Mouse (Mus musculus) stomach, embryonic 14.5 days (tissue): ENCODE measurements around the gene Tmtc2. TPM values are rescaled to one million over a fixed set of nuclear protein-coding genes. Genes with fewer than 3 reads are reported as not detected.

Source experiments
- ATAC-seq: fragments of 200-750 bp; cut with Nextera tagmentation; 2 replicates; pipeline ENCODE4 v1.8.0; 2017; ENCODE audit warnings: low read depth, moderate TSS enrichment; ENCODE audit not compliant: insufficient number of reproducible peaks, insufficient read depth, low FRiP score
- H3K27ac ChIP-seq: fragments of 300-500 bp; sonication (generic); 2 replicates; pipeline ENCODE4 v1.5.1; 2014; ENCODE audit warnings: mild to moderate bottlenecking, low read length, moderate library complexity, mixed read lengths
- H3K27me3 ChIP-seq: fragments of 300-500 bp; sonication (generic); 2 replicates; pipeline ENCODE4 v1.6.1; 2014; ENCODE audit warnings: low read length, control low read depth, mixed read lengths; ENCODE audit not compliant: control insufficient read depth, insufficient read depth
- H3K36me3 ChIP-seq: fragments of 300-500 bp; sonication (generic); 2 replicates; pipeline ENCODE4 v1.6.1; 2014; ENCODE audit warnings: mild to moderate bottlenecking, control low read depth, low read length, moderate library complexity, mixed read lengths; ENCODE audit not compliant: control insufficient read depth, insufficient read depth
- H3K4me1 ChIP-seq: fragments of 300-500 bp; sonication (generic); 2 replicates; pipeline ENCODE4 v1.6.1; 2014; ENCODE audit warnings: low read length, control low read depth, mixed read lengths; ENCODE audit not compliant: control insufficient read depth, insufficient read depth
- H3K4me2 ChIP-seq: fragments of 300-500 bp; sonication (generic); replicated peaks from 2 replicates; pipeline ENCODE4 v1.6.1; 2014; ENCODE audit warnings: low read depth, low read length, control low read depth
- H3K4me3 ChIP-seq: fragments of 300-500 bp; sonication (generic); 2 replicates; pipeline ENCODE4 v1.5.1; 2014; ENCODE audit warnings: low read depth, low read length, control low read depth
- H3K9ac ChIP-seq: fragments of 300-500 bp; sonication (generic); replicated peaks from 2 replicates; pipeline ENCODE4 v1.6.1; 2014; ENCODE audit warnings: low read depth, mild to moderate bottlenecking, control low read depth, low read length, moderate library complexity, mixed read lengths
- H3K9me3 ChIP-seq: fragments of 300-500 bp; sonication (generic); 2 replicates; pipeline ENCODE4 v1.6.1; 2016; ENCODE audit warnings: low read depth, low read length, control low read depth; ENCODE audit not compliant: control insufficient read depth
- WGBS: fragments of 180-500 bp; shearing (Covaris S2); extraction: QIAGEN DNeasy Blood & Tissue Kit; methylation state at CpG from one replicate; pipeline ENCODE4 v1.1.7; 2014; 5-methylcytosine and 5-hydroxymethylcytosine counted together
- polyA plus RNA-seq: library from polyadenylated mRNA; unstranded; fragments of >200 nt; fragmentation: Nextera tagmentation; extraction: Ambion mirVana; gene quantifications from 2 replicates; pipeline ENCODE4 v1.2.1, GENCODE M21; 2014

The Tmtc2 gene
- polyA plus RNA-seq, 1 experiment from 2014 or later, result 16.4 TPM

DNA sequence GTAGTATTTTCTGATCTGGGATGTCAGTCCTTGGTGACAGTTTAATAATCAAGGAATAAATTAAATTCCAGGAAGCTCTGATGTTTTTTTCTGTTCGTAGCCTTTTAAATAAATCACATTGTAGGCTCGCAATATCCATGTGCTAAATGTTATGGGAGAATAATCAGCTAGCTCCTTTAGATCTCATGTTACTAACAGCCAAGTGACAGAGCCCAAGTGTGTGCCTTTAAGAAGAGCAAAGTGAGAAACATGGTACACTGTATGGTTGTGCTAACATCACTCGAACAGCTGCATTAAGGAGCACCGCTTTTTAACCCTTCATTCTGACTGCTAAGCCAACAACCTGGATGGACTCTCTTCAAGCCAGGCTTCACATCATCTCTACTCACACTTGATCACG, 146.2 kb downstream of the Tmtc2 start:
- no peak for ATAC-seq
- no peaks in the 10 kb centered on the region for H3K9me3 ChIP-seq
- no peak overlapping the region for H3K4me2 ChIP-seq
- no peaks in the 10 kb centered on the region for H3K36me3 ChIP-seq
- no peak overlapping the region for H3K4me3 ChIP-seq
- no peak overlapping the region for H3K27ac ChIP-seq
- WGBS, result 63% methylated on average over 5 of the region's 5 CpGs
- H3K4me1 ChIP-seq, result no peaks in the 10 kb centered on the region
- no peak overlapping the region for H3K9ac ChIP-seq
- H3K27me3 ChIP-seq, result no peaks in the 10 kb centered on the region

DNA sequence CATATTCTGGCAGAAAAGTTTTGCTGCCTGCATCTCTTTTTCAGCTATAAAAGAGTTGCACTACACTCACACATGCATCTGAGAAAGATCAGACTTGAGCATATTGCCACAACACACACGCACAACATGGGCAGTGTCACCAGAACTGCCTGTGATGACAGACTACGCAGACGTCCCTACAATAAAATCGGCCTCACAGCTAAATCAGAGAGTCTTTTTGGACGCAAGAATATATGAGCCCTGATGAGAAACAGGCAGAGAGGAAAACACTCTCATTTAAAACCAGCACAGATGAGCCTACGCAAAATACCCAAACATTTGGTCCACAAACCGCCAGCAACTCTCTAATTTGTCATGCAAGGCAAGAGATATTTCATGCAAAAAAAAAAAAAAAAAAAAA, 146.6 kb downstream of the Tmtc2 start:
- WGBS, result 71% methylated on average over 7 of the region's 7 CpGs
- Histone ChIP-seq H3K27ac (no peak overlapping the region), H3K4me2 (no peak overlapping the region), H3K9me3 (no peaks in the 10 kb centered on the region), H3K9ac (no peak overlapping the region), H3K4me3 (no peak overlapping the region), H3K4me1 (no peaks in the 10 kb centered on the region), H3K36me3 (no peaks in the 10 kb centered on the region), H3K27me3 (no peaks in the 10 kb centered on the region)
- no peak for ATAC-seq

DNA sequence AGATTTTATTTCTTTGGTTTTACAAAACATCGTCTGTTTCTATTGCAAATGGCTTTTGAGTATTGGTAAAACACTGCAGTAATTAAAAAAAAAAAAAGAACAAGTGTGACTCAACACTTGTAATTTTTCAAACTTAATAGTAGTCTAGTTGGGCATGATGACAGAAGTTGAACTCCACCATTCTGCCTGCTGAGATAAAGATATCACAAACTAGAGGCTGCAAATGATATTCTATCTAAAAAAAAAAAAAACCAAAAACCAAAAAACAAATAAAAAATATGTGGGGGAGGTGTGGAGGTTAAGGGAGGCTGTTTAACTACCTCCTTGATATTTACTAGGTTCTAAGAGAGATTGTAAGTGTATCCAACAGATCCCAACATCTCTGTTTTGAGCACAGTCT, 149.2 kb downstream of the Tmtc2 start:
- H3K4me3 ChIP-seq, result no peak overlapping the region
- H3K27me3 ChIP-seq, result no peaks in the 10 kb centered on the region
- WGBS, result 80% methylated on average over 1 of the region's 1 CpGs
- H3K4me1 ChIP-seq, result no peaks in the 10 kb centered on the region
- no peak overlapping the region for H3K9ac ChIP-seq
- H3K27ac ChIP-seq, result no peak overlapping the region
- H3K9me3 ChIP-seq, result no peaks in the 10 kb centered on the region
- no peaks in the 10 kb centered on the region for H3K36me3 ChIP-seq
- ATAC-seq, result no peak
- no peak overlapping the region for H3K4me2 ChIP-seq

DNA sequence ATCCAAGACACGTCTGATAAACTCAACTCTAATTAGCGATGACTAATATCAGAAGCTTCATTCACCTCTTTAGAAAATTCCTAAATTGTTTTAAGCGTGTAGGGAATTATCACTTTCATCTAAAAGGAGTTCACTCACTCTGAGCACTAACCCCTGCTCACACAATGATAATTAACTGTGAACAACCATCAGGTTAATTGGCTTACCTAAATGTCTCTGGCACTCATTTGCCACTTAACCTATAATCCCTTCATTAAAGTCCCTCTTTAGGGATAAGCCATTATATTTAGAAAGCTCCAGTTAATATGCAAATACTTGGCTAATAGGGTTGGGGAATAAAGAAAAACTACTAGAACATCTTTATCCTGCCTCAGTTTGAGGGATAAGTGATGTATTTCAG, 151.1 kb downstream of the Tmtc2 start:
- Histone ChIP-seq H3K4me1 (no peaks in the 10 kb centered on the region), H3K4me2 (no peak overlapping the region), H3K27me3 (no peaks in the 10 kb centered on the region), H3K9ac (no peak overlapping the region), H3K36me3 (no peaks in the 10 kb centered on the region), H3K9me3 (no peaks in the 10 kb centered on the region), H3K4me3 (no peak overlapping the region), H3K27ac (no peak overlapping the region)
- ATAC-seq, result no peak
- 80% methylated on average over 3 of the region's 3 CpGs for WGBS

DNA sequence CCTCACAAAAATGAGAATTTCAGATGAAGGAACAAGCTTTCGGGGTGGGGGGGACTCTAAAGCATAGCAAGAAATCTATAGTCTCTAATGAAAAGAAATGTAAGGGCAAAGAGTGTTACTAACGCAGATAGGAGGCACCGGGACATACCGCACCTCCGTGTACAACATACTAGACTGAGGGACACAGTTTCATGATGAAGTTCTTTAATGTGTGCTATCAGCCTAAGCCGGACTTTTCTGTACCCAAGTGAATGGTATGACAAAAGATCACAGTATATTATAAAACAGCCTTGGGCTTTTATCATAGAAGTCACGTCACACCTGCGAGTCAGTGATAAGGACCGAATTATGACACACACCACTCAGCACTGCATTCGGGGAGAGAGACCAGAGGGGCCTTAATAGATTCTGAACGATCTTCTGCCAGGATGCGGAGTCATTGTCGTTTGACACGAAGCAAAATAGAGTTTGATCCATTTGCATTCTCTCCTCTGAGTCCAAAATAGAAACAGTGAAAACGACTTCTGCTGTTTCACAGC, 156.3 kb downstream of the Tmtc2 start:
- no peak overlapping the region for H3K9ac ChIP-seq
- no peak overlapping the region for H3K27ac ChIP-seq
- no peaks in the 10 kb centered on the region for H3K4me1 ChIP-seq
- H3K4me3 ChIP-seq, result no peak overlapping the region
- H3K36me3 ChIP-seq, result peaks cover 9% of the 10 kb centered on the region; the same call in 1 of the 2 replicates
- H3K9me3 ChIP-seq, result no peaks in the 10 kb centered on the region
- H3K4me2 ChIP-seq, result no peak overlapping the region
- 84% methylated on average over 15 of the region's 15 CpGs for WGBS
- ATAC-seq, result peak; percentile 72; the same call in 1 of the 2 replicates
- H3K27me3 ChIP-seq, result no peaks in the 10 kb centered on the region

DNA sequence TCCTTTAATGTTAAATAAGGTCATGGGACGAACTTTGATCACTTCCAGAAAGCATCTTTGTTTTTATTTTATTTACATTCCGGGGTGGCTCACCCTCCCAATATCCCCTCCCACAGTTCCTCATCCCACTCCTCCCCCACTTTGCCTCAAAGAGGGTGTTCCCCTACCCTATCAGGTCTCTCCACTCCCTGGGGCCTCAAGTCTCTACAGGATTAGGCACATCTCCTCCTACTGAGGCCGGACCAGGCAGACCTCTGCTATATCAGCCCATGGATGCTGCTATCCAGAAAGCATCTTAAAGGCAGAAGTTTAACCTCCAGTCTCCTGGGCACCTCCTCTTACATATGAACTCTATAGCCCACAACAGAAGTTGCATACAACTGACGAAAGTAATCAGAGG, 157.7 kb downstream of the Tmtc2 start:
- Histone ChIP-seq H3K36me3 (peaks cover 10% of the 10 kb centered on the region), H3K4me3 (no peak overlapping the region), H3K9me3 (no peaks in the 10 kb centered on the region), H3K4me2 (no peak overlapping the region), H3K27ac (no peak overlapping the region), H3K4me1 (no peaks in the 10 kb centered on the region), H3K27me3 (no peaks in the 10 kb centered on the region), H3K9ac (no peak overlapping the region)
- ATAC-seq, result peak; percentile 73; the same call in 1 of the 2 replicates
- 84% methylated on average over 4 of the region's 4 CpGs for WGBS

DNA sequence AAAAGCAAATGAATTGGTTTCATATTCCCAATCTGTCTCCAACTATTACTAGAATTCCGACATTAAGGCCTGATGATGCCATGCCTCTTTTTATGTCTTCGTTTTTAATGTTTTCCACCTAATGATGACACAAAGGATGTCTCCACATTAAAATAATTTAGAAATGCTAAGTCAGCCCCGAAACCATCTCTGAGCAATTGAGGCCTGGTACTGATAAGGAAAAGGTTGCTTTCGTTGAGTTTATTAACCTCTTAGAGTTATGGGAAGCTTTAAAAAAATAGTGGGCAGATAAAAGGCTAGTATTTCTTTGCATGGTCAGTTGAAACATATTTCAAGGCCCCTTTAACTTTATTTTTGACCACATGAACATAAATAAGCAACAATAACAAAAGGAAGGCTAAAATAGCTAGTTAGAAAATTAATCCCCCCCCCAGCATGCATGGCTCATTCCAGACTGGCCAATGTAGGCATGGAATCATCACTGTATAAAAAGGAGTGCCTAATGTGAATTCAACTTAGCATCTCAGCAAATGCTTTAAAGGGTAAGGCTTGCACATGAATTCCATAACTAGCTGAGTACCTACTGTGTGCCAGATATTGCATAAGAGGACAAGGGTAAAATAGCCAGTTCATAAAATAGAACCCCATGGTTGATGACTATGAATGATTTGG, 168.3 kb downstream of the Tmtc2 start:
- no peaks in the 10 kb centered on the region for H3K36me3 ChIP-seq
- no peaks in the 10 kb centered on the region for H3K4me1 ChIP-seq
- H3K27ac ChIP-seq, result no peak overlapping the region
- no peak overlapping the region for H3K4me2 ChIP-seq
- H3K9me3 ChIP-seq, result no peaks in the 10 kb centered on the region
- no peak overlapping the region for H3K4me3 ChIP-seq
- H3K9ac ChIP-seq, result no peak overlapping the region
- ATAC-seq, result no peak
- no peaks in the 10 kb centered on the region for H3K27me3 ChIP-seq
- 89% methylated on average over 4 of the region's 4 CpGs for WGBS

DNA sequence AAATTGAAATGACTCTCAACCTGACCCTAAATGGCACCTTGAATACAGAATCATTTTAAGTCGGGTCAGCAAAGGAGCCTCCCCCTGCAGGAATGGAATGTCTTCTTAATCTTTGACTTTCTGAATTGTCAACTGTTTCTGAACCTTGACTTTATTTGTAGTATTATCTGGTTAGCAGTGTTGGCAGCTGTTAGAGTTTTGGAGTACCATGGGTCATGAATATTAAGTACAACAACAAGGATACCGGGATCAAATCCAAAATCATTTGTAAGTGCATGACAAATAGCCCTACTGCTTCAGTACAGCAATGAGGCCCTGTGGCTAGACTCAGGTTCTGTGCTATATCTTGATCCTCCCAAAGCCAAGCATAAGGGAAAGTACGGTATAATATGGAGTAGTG, 170.3 kb downstream of the Tmtc2 start:
- no peak for ATAC-seq
- no peaks in the 10 kb centered on the region for H3K27me3 ChIP-seq
- no peak overlapping the region for H3K9ac ChIP-seq
- H3K4me3 ChIP-seq, result no peak overlapping the region
- H3K4me1 ChIP-seq, result no peaks in the 10 kb centered on the region
- H3K27ac ChIP-seq, result no peak overlapping the region
- WGBS, result 82% methylated on average over 3 of the region's 3 CpGs
- H3K36me3 ChIP-seq, result no peaks in the 10 kb centered on the region
- H3K9me3 ChIP-seq, result no peaks in the 10 kb centered on the region
- H3K4me2 ChIP-seq, result no peak overlapping the region

DNA sequence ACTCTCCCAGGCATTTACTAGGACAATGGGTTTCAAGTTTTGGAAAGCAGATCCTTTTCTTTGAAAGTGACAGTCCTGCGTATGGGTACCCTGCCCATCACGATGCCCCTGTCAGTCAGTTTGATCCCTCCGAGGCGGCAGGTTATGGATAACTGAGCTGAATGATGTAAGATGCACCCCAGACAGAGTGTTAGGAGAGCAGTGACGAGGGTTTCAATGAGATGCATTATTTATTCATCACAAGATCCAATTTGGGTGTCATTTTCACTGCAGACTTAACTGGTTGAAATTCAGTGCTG, 171.8 kb downstream of the Tmtc2 start:
- H3K27ac ChIP-seq, result no peak overlapping the region
- no peaks in the 10 kb centered on the region for H3K4me1 ChIP-seq
- no peak overlapping the region for H3K9ac ChIP-seq
- H3K4me2 ChIP-seq, result no peak overlapping the region
- no peak overlapping the region for H3K4me3 ChIP-seq
- H3K9me3 ChIP-seq, result no peaks in the 10 kb centered on the region
- WGBS, result 83% methylated on average over 5 of the region's 5 CpGs
- no peak for ATAC-seq
- H3K27me3 ChIP-seq, result no peaks in the 10 kb centered on the region
- H3K36me3 ChIP-seq, result no peaks in the 10 kb centered on the region
